Mouse (Mus musculus): ENCODE measurements around the gene Lbh. TPM values are rescaled to one million over a fixed set of nuclear protein-coding genes. Genes with fewer than 3 reads are reported as not detected.
A peak's percentile ranks its signal among the peaks of the same experiment; 100 is the strongest.

The Lbh gene
- polyA plus RNA-seq, 1 experiment from 2014 or later: 5.3 TPM

DNA sequence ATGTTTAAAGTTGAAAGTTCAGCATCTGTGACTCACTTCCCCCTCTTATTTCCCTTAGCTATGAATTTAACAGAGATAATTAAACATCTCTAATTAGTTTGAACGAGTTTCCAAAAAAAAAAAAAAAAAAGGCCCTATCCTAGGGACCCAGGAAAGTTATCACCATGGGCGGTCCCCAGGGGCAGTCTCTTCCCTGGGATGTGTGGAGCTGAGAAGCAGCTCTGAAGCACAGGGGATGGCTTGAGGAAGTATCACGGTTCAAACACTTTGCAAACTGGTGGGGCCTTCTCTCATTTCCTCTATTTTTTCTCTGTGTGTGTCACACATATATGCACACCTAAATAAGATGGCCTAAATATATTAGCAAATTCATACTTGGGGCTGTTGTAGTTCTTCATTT is 48.8 kb downstream of the Lbh start:
- no peaks in the 10 kb centered on the region for H3K36me3 ChIP-seq (ENCODE audit: control insufficient read depth, insufficient read depth, low read length)
- no peak overlapping the region for H3K27ac ChIP-seq (ENCODE audit: low read depth, low read length)
- DNase-seq (ENCODE audit: low spot score, missing footprints) (no peak), ATAC-seq (ENCODE audit: low FRiP score) (no peak)
- no peaks in the 10 kb centered on the region for H3K9me3 ChIP-seq (ENCODE audit: control insufficient read depth, low read length)
- no peak overlapping the region for H3K4me3 ChIP-seq (ENCODE audit: low read depth, low read length)
- H3K4me1 ChIP-seq (ENCODE audit: control insufficient read depth, insufficient read depth, low read length): no peaks in the 10 kb centered on the region
- WGBS: 56% methylated on average over 3 of the region's 3 CpGs
- H3K27me3 ChIP-seq (ENCODE audit: control insufficient read depth, insufficient read depth, low read length): no peaks in the 10 kb centered on the region
- no peak overlapping the region for H3K9ac ChIP-seq (ENCODE audit: low read length)
- H3K4me2 ChIP-seq: no peak overlapping the region

DNA sequence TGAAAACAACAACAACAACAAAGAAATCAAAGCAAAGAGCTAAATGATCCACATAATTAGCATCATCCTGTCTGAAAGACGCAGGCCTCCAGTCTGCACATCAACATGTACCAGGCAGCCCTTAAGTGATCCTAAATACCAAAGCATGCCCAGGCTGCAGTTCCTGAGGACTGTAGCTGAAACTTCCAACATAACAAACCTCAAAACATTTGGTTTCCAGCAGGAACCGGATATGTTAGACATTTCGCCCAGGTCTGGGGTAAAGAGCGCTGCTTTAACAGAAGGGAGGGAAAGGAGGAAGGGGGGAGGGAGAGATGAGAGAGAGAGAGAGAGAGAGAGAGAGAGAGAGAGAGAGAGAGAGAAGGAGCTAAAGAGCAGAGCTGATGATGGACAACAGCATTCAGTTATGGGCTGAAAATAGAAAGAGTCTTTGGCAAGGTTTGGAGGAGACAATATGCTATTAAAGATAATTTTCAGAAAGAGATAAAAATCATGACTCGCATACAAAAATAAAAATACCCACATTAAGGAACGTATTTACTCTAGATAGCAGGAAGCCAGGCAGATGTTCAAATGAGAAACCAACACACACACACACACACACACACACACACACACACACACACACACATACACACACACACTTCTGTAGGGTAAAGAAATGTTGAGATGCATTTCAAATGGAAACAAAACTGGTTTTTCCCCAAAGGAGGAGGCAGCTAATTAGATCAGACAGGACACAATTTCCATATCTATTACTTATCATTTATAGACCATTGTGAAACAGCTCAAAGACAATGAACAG is 49.5 kb downstream of the Lbh start:
- H3K27me3 ChIP-seq (ENCODE audit: control insufficient read depth, insufficient read depth, low read length): no peaks in the 10 kb centered on the region
- no peak overlapping the region for H3K27ac ChIP-seq (ENCODE audit: low read depth, low read length)
- H3K36me3 ChIP-seq (ENCODE audit: control insufficient read depth, insufficient read depth, low read length): no peaks in the 10 kb centered on the region
- WGBS: 80% methylated on average over 6 of the region's 6 CpGs
- ATAC-seq (ENCODE audit: low FRiP score) (no peak), DNase-seq (ENCODE audit: low spot score, missing footprints) (peak; percentile 60)
- no peaks in the 10 kb centered on the region for H3K9me3 ChIP-seq (ENCODE audit: control insufficient read depth, low read length)
- no peak overlapping the region for H3K4me3 ChIP-seq (ENCODE audit: low read depth, low read length)
- no peaks in the 10 kb centered on the region for H3K4me1 ChIP-seq (ENCODE audit: control insufficient read depth, insufficient read depth, low read length)
- no peak overlapping the region for H3K9ac ChIP-seq (ENCODE audit: low read length)
- no peak overlapping the region for H3K4me2 ChIP-seq

- H3K36me3 ChIP-seq (ENCODE audit: control insufficient read depth, insufficient read depth, low read length): no peaks in the 10 kb centered on the region
- H3K4me3 ChIP-seq (ENCODE audit: low read depth, low read length): no peak overlapping the region
- H3K4me1 ChIP-seq (ENCODE audit: control insufficient read depth, insufficient read depth, low read length): no peaks in the 10 kb centered on the region
- ATAC-seq (ENCODE audit: low FRiP score): no peak
- 78% methylated on average over 4 of the region's 4 CpGs for WGBS
- no peak overlapping the region for H3K9ac ChIP-seq (ENCODE audit: low read length)
- no peak for DNase-seq (ENCODE audit: low spot score, missing footprints)
- no peaks in the 10 kb centered on the region for H3K27me3 ChIP-seq (ENCODE audit: control insufficient read depth, insufficient read depth, low read length)
- no peaks in the 10 kb centered on the region for H3K9me3 ChIP-seq (ENCODE audit: control insufficient read depth, low read length)
- no peak overlapping the region for H3K27ac ChIP-seq (ENCODE audit: low read depth, low read length)
- H3K4me2 ChIP-seq: no peak overlapping the region
Observed at GRCm38 (mm10) chr17:72968666-72969065, 50.6 kb downstream of the Lbh start.

DNA sequence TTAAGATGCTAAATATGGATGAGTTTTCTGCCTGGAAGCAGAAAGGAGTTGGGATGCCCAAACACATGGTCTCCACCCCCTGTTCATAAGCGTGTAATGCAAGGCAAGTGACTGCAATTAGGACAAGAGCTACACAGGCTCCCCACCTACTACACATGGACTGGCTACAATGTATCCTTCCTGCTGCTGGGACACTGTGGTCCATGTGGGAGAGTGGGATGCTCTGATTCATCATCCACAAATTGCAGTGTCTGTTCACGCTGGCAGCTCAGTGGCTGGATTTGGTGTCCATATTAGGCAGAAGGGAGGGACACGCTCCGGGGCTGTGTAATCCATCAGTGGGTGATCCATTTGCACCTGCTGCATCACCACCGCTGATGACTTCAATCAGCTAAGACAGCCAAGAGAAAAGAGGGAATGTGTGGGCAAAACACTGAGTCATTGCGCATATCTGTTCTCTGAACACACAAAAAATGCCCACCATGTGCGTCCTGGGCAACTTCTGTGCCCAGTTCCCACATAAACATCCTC is 52.6 kb downstream of the Lbh start:
- DNase-seq (ENCODE audit: low spot score, missing footprints): no peak
- H3K27ac ChIP-seq (ENCODE audit: low read depth, low read length): no peak overlapping the region
- no peaks in the 10 kb centered on the region for H3K36me3 ChIP-seq (ENCODE audit: control insufficient read depth, insufficient read depth, low read length)
- H3K9me3 ChIP-seq (ENCODE audit: control insufficient read depth, low read length): no peaks in the 10 kb centered on the region
- ATAC-seq (ENCODE audit: low FRiP score): no peak
- no peak overlapping the region for H3K4me3 ChIP-seq (ENCODE audit: low read depth, low read length)
- 88% methylated on average over 7 of the region's 7 CpGs for WGBS
- H3K4me1 ChIP-seq (ENCODE audit: control insufficient read depth, insufficient read depth, low read length): no peaks in the 10 kb centered on the region
- no peaks in the 10 kb centered on the region for H3K27me3 ChIP-seq (ENCODE audit: control insufficient read depth, insufficient read depth, low read length)
- no peak overlapping the region for H3K9ac ChIP-seq (ENCODE audit: low read length)
- H3K4me2 ChIP-seq: no peak overlapping the region

GRCm38 (mm10) chr17:72973041-72973440 is 54.9 kb downstream of the Lbh start:
- Histone ChIP-seq H3K4me1 (ENCODE audit: control insufficient read depth, insufficient read depth, low read length) (no peaks in the 10 kb centered on the region), H3K4me3 (ENCODE audit: low read depth, low read length) (no peak overlapping the region), H3K27me3 (ENCODE audit: control insufficient read depth, insufficient read depth, low read length) (no peaks in the 10 kb centered on the region), H3K9me3 (ENCODE audit: control insufficient read depth, low read length) (no peaks in the 10 kb centered on the region), H3K27ac (ENCODE audit: low read depth, low read length) (no peak overlapping the region), H3K9ac (ENCODE audit: low read length) (no peak overlapping the region), H3K4me2 (no peak overlapping the region), H3K36me3 (ENCODE audit: control insufficient read depth, insufficient read depth, low read length) (no peaks in the 10 kb centered on the region)
- 92% methylated on average over 5 of the region's 5 CpGs for WGBS
- ATAC-seq (ENCODE audit: low FRiP score) (no peak), DNase-seq (ENCODE audit: low spot score, missing footprints) (no peak)

- 84% methylated on average over 11 of the region's 11 CpGs for WGBS
- ATAC-seq (ENCODE audit: low FRiP score) (no peak), DNase-seq (ENCODE audit: low spot score, missing footprints) (no peak)
- Histone ChIP-seq H3K9ac (ENCODE audit: low read length) (no peak overlapping the region), H3K27ac (ENCODE audit: low read depth, low read length) (no peak overlapping the region), H3K9me3 (ENCODE audit: control insufficient read depth, low read length) (no peaks in the 10 kb centered on the region), H3K4me2 (no peak overlapping the region), H3K4me3 (ENCODE audit: low read depth, low read length) (no peak overlapping the region), H3K36me3 (ENCODE audit: control insufficient read depth, insufficient read depth, low read length) (no peaks in the 10 kb centered on the region), H3K4me1 (ENCODE audit: control insufficient read depth, insufficient read depth, low read length) (no peaks in the 10 kb centered on the region), H3K27me3 (ENCODE audit: control insufficient read depth, insufficient read depth, low read length) (no peaks in the 10 kb centered on the region)
Observed at GRCm38 (mm10) chr17:72976258-72977231, 58.4 kb downstream of the Lbh start.

- H3K9me3 ChIP-seq (ENCODE audit: control insufficient read depth, low read length): no peaks in the 10 kb centered on the region
- H3K27me3 ChIP-seq (ENCODE audit: control insufficient read depth, insufficient read depth, low read length): no peaks in the 10 kb centered on the region
- no peak overlapping the region for H3K27ac ChIP-seq (ENCODE audit: low read depth, low read length)
- H3K4me2 ChIP-seq: no peak overlapping the region
- H3K4me1 ChIP-seq (ENCODE audit: control insufficient read depth, insufficient read depth, low read length): no peaks in the 10 kb centered on the region
- no peak for DNase-seq (ENCODE audit: low spot score, missing footprints)
- ATAC-seq (ENCODE audit: low FRiP score): no peak
- H3K9ac ChIP-seq (ENCODE audit: low read length): no peak overlapping the region
- H3K36me3 ChIP-seq (ENCODE audit: control insufficient read depth, insufficient read depth, low read length): no peaks in the 10 kb centered on the region
- WGBS: 88% methylated on average over 1 of the region's 1 CpGs
- no peak overlapping the region for H3K4me3 ChIP-seq (ENCODE audit: low read depth, low read length)
Observed at GRCm38 (mm10) chr17:72977616-72978015, 59.5 kb downstream of the Lbh start.

- Histone ChIP-seq H3K9ac (ENCODE audit: low read length) (no peak overlapping the region), H3K4me2 (no peak overlapping the region), H3K36me3 (ENCODE audit: control insufficient read depth, insufficient read depth, low read length) (no peaks in the 10 kb centered on the region), H3K9me3 (ENCODE audit: control insufficient read depth, low read length) (no peaks in the 10 kb centered on the region), H3K27me3 (ENCODE audit: control insufficient read depth, insufficient read depth, low read length) (no peaks in the 10 kb centered on the region), H3K27ac (ENCODE audit: low read depth, low read length) (no peak overlapping the region), H3K4me3 (ENCODE audit: low read depth, low read length) (no peak overlapping the region), H3K4me1 (ENCODE audit: control insufficient read depth, insufficient read depth, low read length) (no peaks in the 10 kb centered on the region)
- DNase-seq (ENCODE audit: low spot score, missing footprints) (no peak), ATAC-seq (ENCODE audit: low FRiP score) (no peak)
- WGBS: 75% methylated on average over 6 of the region's 6 CpGs
Observed at GRCm38 (mm10) chr17:72982156-72982555, 64.1 kb downstream of the Lbh start.

DNA sequence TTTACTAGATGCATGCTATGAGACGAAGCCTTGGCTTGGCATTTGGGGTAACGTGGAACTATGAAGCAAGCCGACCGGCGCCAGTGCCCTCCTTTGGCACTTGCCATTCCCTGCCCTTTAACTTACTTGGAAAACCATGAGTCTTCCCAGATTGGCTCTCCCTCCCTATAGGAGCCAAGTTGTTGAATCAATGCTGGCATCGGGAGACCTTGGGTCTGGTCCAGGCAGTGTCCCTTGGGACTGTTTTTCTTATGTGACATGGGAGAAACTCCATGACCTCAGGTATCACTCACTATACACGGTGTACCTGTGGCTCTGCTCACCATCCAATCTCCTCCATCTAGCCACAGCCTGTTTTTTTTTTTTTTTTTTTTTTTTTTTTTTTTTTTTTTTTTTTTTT is 65.4 kb downstream of the Lbh start:
- H3K27me3 ChIP-seq (ENCODE audit: control insufficient read depth, insufficient read depth, low read length): no peaks in the 10 kb centered on the region
- no peak for ATAC-seq (ENCODE audit: low FRiP score)
- no peaks in the 10 kb centered on the region for H3K9me3 ChIP-seq (ENCODE audit: control insufficient read depth, low read length)
- H3K4me2 ChIP-seq: no peak overlapping the region
- H3K9ac ChIP-seq (ENCODE audit: low read length): no peak overlapping the region
- WGBS: 91% methylated on average over 7 of the region's 7 CpGs
- no peak for DNase-seq (ENCODE audit: low spot score, missing footprints)
- no peaks in the 10 kb centered on the region for H3K36me3 ChIP-seq (ENCODE audit: control insufficient read depth, insufficient read depth, low read length)
- H3K27ac ChIP-seq (ENCODE audit: low read depth, low read length): no peak overlapping the region
- H3K4me3 ChIP-seq (ENCODE audit: low read depth, low read length): no peak overlapping the region
- H3K4me1 ChIP-seq (ENCODE audit: control insufficient read depth, insufficient read depth, low read length): no peaks in the 10 kb centered on the region

All from midbrain, embryonic 11.5 days (tissue).